In genomic region chr7:93795210-93795609, GRCm38 (mm10) we compare ENCODE assay signal across 14 mouse cellular contexts.
DNase-seq lines count a peak whose midpoint lies in the region; ATAC-seq and TF ChIP-seq lines count a peak whose summit lies in the region.
"Had no signal": no experiment of that assay in that cellular context is flagged by ENCODE, and none has a peak within 500 bp of the region (broad histone marks: within the 10 kb centered on the region; RNA-seq: fewer than 3 reads in every experiment).

No protein-coding gene starts in this region.

- H3K36me3 ChIP-seq in hindbrain, embryonic 16.5 days (ENCODE audit: control insufficient read depth, insufficient read depth, low read length), result no peaks in the 10 kb centered on the region
- no peaks in the 10 kb centered on the region for H3K36me3 ChIP-seq in hindbrain, embryonic 13.5 days
- H3K36me3 ChIP-seq in midbrain, postnatal 0 days (ENCODE audit: insufficient read depth, low read length), result no peaks in the 10 kb centered on the region
- H3K36me3 ChIP-seq in midbrain, embryonic 16.5 days (ENCODE audit: control insufficient read depth, insufficient read depth, low read length), result no peaks in the 10 kb centered on the region
- H3K36me3 ChIP-seq: embryonic facial prominence, embryonic 13.5 days; liver, embryonic 15.5 days; neural tube, embryonic 12.5 days had no signal

- TF ChIP-seq CTCF in midbrain, postnatal 0 days (IDR thresholded peaks at IDR 0.05), result no peak

- 0 out of 2 replicates have a peak, but pooled peaks have one; percentile 64 for ATAC-seq in hindbrain, embryonic 16.5 days
- no peak for ATAC-seq in hindbrain, embryonic 13.5 days (ENCODE audit: low FRiP score)
- no peak for ATAC-seq in midbrain, postnatal 0 days (ENCODE audit: low FRiP score)
- ATAC-seq in midbrain, embryonic 16.5 days, result no peak
- no peak for ATAC-seq in megakaryocyte progenitor cell, adult 5-6 weeks (replicated peaks; ENCODE audit: poor library complexity)

- peak; percentile 0 for DNase-seq in midbrain, postnatal 0 days (ENCODE audit: low spot score)
- peak; percentile 16 for DNase-seq in embryo, embryonic 11 days
- DNase-seq in mesoderm, embryonic 11.5 days (ENCODE audit: low read depth, low spot score), result peak; percentile 21
- DNase-seq in heart, adult 8-10 months (ENCODE audit: low spot score), result no peak
- DNase-seq: adrenal gland, postnatal 14 days; cerebellum, postnatal 10 days; left cerebral cortex, postnatal 4 days had no signal

- no peak overlapping the region for H3K4me3 ChIP-seq in hindbrain, embryonic 16.5 days (ENCODE audit: low read length)
- no peak overlapping the region for H3K4me3 ChIP-seq in hindbrain, embryonic 13.5 days
- no peak overlapping the region for H3K4me3 ChIP-seq in midbrain, postnatal 0 days (ENCODE audit: low read depth, low read length)
- H3K4me3 ChIP-seq in midbrain, embryonic 16.5 days (ENCODE audit: low read depth, low read length), result no peak overlapping the region
- H3K4me3 ChIP-seq: embryonic facial prominence, embryonic 13.5 days; liver, embryonic 15.5 days; neural tube, embryonic 12.5 days had no signal

- 47% methylated on average over 3 of the region's 3 CpGs for WGBS in hindbrain, embryonic 16.5 days
- WGBS in hindbrain, embryonic 13.5 days, result 33% methylated on average over 3 of the region's 3 CpGs
- 36% methylated on average over 3 of the region's 3 CpGs for WGBS in midbrain, postnatal 0 days
- 31% methylated on average over 3 of the region's 3 CpGs for WGBS in midbrain, embryonic 16.5 days

- H3K4me2 ChIP-seq in hindbrain, embryonic 16.5 days (ENCODE audit: low read length), result no peak overlapping the region
- no peak overlapping the region for H3K4me2 ChIP-seq in hindbrain, embryonic 13.5 days
- H3K4me2 ChIP-seq in midbrain, postnatal 0 days (ENCODE audit: low read depth, low read length, poor library complexity, severe bottlenecking), result no peak overlapping the region
- no peak overlapping the region for H3K4me2 ChIP-seq in midbrain, embryonic 16.5 days (ENCODE audit: low read length)
- H3K4me2 ChIP-seq: embryonic facial prominence, embryonic 13.5 days; liver, embryonic 15.5 days; neural tube, embryonic 12.5 days had no signal

- H3K27me3 ChIP-seq in hindbrain, embryonic 16.5 days (replicated peaks; ENCODE audit: control insufficient read depth, insufficient read depth, low read length), result no peaks in the 10 kb centered on the region
- no peaks in the 10 kb centered on the region for H3K27me3 ChIP-seq in hindbrain, embryonic 13.5 days
- no peaks in the 10 kb centered on the region for H3K27me3 ChIP-seq in midbrain, postnatal 0 days (ENCODE audit: insufficient read depth, low read length)
- no peaks in the 10 kb centered on the region for H3K27me3 ChIP-seq in midbrain, embryonic 16.5 days (ENCODE audit: control insufficient read depth, insufficient read depth, low read depth, low read length)
- H3K27me3 ChIP-seq: embryonic facial prominence, embryonic 13.5 days; liver, embryonic 15.5 days; neural tube, embryonic 12.5 days had no signal

- H3K27ac ChIP-seq in hindbrain, embryonic 16.5 days (ENCODE audit: low read depth, low read length), result no peak overlapping the region
- H3K27ac ChIP-seq in hindbrain, embryonic 13.5 days, result no peak overlapping the region
- H3K27ac ChIP-seq in midbrain, postnatal 0 days (ENCODE audit: low read depth, low read length), result no peak overlapping the region
- H3K27ac ChIP-seq in midbrain, embryonic 16.5 days (ENCODE audit: low read length), result no peak overlapping the region
- H3K27ac ChIP-seq: embryonic facial prominence, embryonic 13.5 days; liver, embryonic 15.5 days; neural tube, embryonic 12.5 days had no signal

- no peaks in the 10 kb centered on the region for H3K4me1 ChIP-seq in hindbrain, embryonic 16.5 days (ENCODE audit: control insufficient read depth, insufficient read depth, low read depth, low read length)
- H3K4me1 ChIP-seq in hindbrain, embryonic 13.5 days (replicated peaks), result no peaks in the 10 kb centered on the region
- no peaks in the 10 kb centered on the region for H3K4me1 ChIP-seq in midbrain, postnatal 0 days (ENCODE audit: insufficient read depth, low read length)
- H3K4me1 ChIP-seq in midbrain, embryonic 16.5 days (ENCODE audit: control insufficient read depth, insufficient read depth, low read length), result no peaks in the 10 kb centered on the region
- H3K4me1 ChIP-seq: liver, embryonic 15.5 days; neural tube, embryonic 12.5 days had no signal

- H3K9me3 ChIP-seq in hindbrain, embryonic 16.5 days (ENCODE audit: control insufficient read depth, low read length), result no peaks in the 10 kb centered on the region
- no peaks in the 10 kb centered on the region for H3K9me3 ChIP-seq in hindbrain, embryonic 13.5 days
- H3K9me3 ChIP-seq in midbrain, postnatal 0 days (ENCODE audit: low read length), result no peaks in the 10 kb centered on the region
- no peaks in the 10 kb centered on the region for H3K9me3 ChIP-seq in midbrain, embryonic 16.5 days (replicated peaks; ENCODE audit: control insufficient read depth, low read length, poor library complexity, severe bottlenecking)
- H3K9me3 ChIP-seq: embryonic facial prominence, embryonic 13.5 days; liver, embryonic 15.5 days; neural tube, embryonic 12.5 days had no signal

- no peak overlapping the region for H3K9ac ChIP-seq in hindbrain, embryonic 16.5 days (ENCODE audit: low read depth, low read length)
- no peak overlapping the region for H3K9ac ChIP-seq in hindbrain, embryonic 13.5 days
- H3K9ac ChIP-seq in midbrain, postnatal 0 days (replicated peaks; ENCODE audit: low read length, poor library complexity, severe bottlenecking), result no peak overlapping the region
- no peak overlapping the region for H3K9ac ChIP-seq in midbrain, embryonic 16.5 days (ENCODE audit: low read depth, low read length)
- H3K9ac ChIP-seq: embryonic facial prominence, embryonic 13.5 days; liver, embryonic 15.5 days; neural tube, embryonic 12.5 days had no signal
